17 mouse cellular contexts compared by ENCODE assay signal in the genomic region with DNA sequence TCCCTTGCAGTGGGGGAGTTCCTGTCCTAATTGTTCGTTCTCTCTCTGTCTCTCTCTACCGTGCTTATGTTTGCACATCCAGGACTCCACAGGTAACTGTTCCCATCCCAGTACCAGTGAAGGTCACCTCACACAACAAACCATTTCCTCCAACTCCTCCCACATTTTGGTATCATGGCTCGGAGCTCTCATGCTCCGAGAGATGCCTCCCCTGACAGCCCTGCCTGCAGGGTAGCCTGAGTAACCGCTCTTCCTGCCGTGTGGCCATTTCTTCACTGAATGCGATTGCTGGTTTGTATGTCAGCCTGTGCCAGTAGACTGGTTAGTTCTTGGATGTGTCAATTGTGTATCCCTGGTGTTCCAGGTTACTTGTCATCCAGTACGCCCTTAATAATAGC. TPM values are rescaled to one million over a fixed set of nuclear protein-coding genes. Genes with fewer than 3 reads are reported as not detected.
A peak's percentile ranks its signal among the peaks of the same experiment; 100 is the strongest.
DNase-seq lines count a peak whose midpoint lies in the region; ATAC-seq lines count a peak whose summit lies in the region.
"Had no signal": no experiment of that assay in that cellular context is flagged by ENCODE, and none has a peak within 500 bp of the region (broad histone marks: within the 10 kb centered on the region; RNA-seq: fewer than 3 reads in every experiment).

No protein-coding gene starts in this region.

- H3K4me3 ChIP-seq in embryonic facial prominence, embryonic 13.5 days: no peak overlapping the region
- no peak overlapping the region for H3K4me3 ChIP-seq in embryonic facial prominence, embryonic 10.5 days
- no peak overlapping the region for H3K4me3 ChIP-seq in hindbrain, embryonic 16.5 days (ENCODE audit: low read length)
- H3K4me3 ChIP-seq in hindbrain, embryonic 11.5 days (ENCODE audit: low read depth, low read length): no peak overlapping the region
- H3K4me3 ChIP-seq in embryonic facial prominence, embryonic 14.5 days (ENCODE audit: low read depth, low read length): no peak overlapping the region
- H3K4me3 ChIP-seq: neural tube, embryonic 12.5 days had no signal

- no peak for DNase-seq in embryonic facial prominence, embryonic 10.5 days (ENCODE audit: low spot score)
- DNase-seq in hindbrain, embryonic 11.5 days (ENCODE audit: low spot score): no peak
- peak; percentile 69 for DNase-seq in 416B (ENCODE audit: low read depth)
- no peak for DNase-seq in embryonic facial prominence, embryonic 14.5 days (ENCODE audit: low spot score)
- no peak for DNase-seq in adrenal gland, postnatal 4 days (ENCODE audit: low spot score in 2 of 2)
- DNase-seq in urinary bladder, postnatal 10 days (ENCODE audit: low spot score): no peak
- DNase-seq: kidney, postnatal 25 days; layer of hippocampus, adult 9-11 months; liver; thymus, postnatal 14 days had no signal

- no peaks in the 10 kb centered on the region for H3K9me3 ChIP-seq in embryonic facial prominence, embryonic 13.5 days
- no peaks in the 10 kb centered on the region for H3K9me3 ChIP-seq in embryonic facial prominence, embryonic 10.5 days
- no peaks in the 10 kb centered on the region for H3K9me3 ChIP-seq in hindbrain, embryonic 16.5 days (ENCODE audit: control insufficient read depth, low read length)
- H3K9me3 ChIP-seq in hindbrain, embryonic 11.5 days (ENCODE audit: control insufficient read depth, low read length): no peaks in the 10 kb centered on the region
- no peaks in the 10 kb centered on the region for H3K9me3 ChIP-seq in embryonic facial prominence, embryonic 14.5 days (ENCODE audit: control insufficient read depth, low read length)
- H3K9me3 ChIP-seq: neural tube, embryonic 12.5 days had no signal

- H3K27me3 ChIP-seq in embryonic facial prominence, embryonic 13.5 days: no peaks in the 10 kb centered on the region
- H3K27me3 ChIP-seq in embryonic facial prominence, embryonic 10.5 days (replicated peaks; ENCODE audit: low read depth, poor library complexity, severe bottlenecking): peaks cover 31% of the 10 kb centered on the region
- no peaks in the 10 kb centered on the region for H3K27me3 ChIP-seq in hindbrain, embryonic 16.5 days (replicated peaks; ENCODE audit: control insufficient read depth, insufficient read depth, low read length)
- H3K27me3 ChIP-seq in hindbrain, embryonic 11.5 days (ENCODE audit: control insufficient read depth, insufficient read depth, low read length): no peaks in the 10 kb centered on the region
- no peaks in the 10 kb centered on the region for H3K27me3 ChIP-seq in embryonic facial prominence, embryonic 14.5 days (replicated peaks; ENCODE audit: control insufficient read depth, insufficient read depth, low read length)
- H3K27me3 ChIP-seq: neural tube, embryonic 12.5 days had no signal

- H3K36me3 ChIP-seq in embryonic facial prominence, embryonic 13.5 days: peaks cover 15% of the 10 kb centered on the region
- H3K36me3 ChIP-seq in embryonic facial prominence, embryonic 10.5 days (replicated peaks): peaks cover 19% of the 10 kb centered on the region
- H3K36me3 ChIP-seq in hindbrain, embryonic 16.5 days (ENCODE audit: control insufficient read depth, insufficient read depth, low read length): no peaks in the 10 kb centered on the region
- H3K36me3 ChIP-seq in hindbrain, embryonic 11.5 days (ENCODE audit: control insufficient read depth, insufficient read depth, low read length): no peaks in the 10 kb centered on the region
- H3K36me3 ChIP-seq in embryonic facial prominence, embryonic 14.5 days (ENCODE audit: control insufficient read depth, insufficient read depth, low read length): peaks cover 18% of the 10 kb centered on the region

- H3K4me2 ChIP-seq in embryonic facial prominence, embryonic 13.5 days: peak overlapping the region; percentile 26
- no peak overlapping the region for H3K4me2 ChIP-seq in hindbrain, embryonic 16.5 days (ENCODE audit: low read length)
- H3K4me2 ChIP-seq in hindbrain, embryonic 11.5 days (replicated peaks; ENCODE audit: low read depth, low read length): no peak overlapping the region
- H3K4me2 ChIP-seq in embryonic facial prominence, embryonic 14.5 days (ENCODE audit: low read depth, low read length): no peak overlapping the region
- H3K4me2 ChIP-seq: neural tube, embryonic 12.5 days had no signal

- H3K27ac ChIP-seq in embryonic facial prominence, embryonic 13.5 days: peak overlapping the region; percentile 73
- no peak overlapping the region for H3K27ac ChIP-seq in embryonic facial prominence, embryonic 10.5 days (replicated peaks)
- no peak overlapping the region for H3K27ac ChIP-seq in hindbrain, embryonic 16.5 days (ENCODE audit: low read depth, low read length)
- H3K27ac ChIP-seq in hindbrain, embryonic 11.5 days (ENCODE audit: low read depth, low read length): no peak overlapping the region
- H3K27ac ChIP-seq in embryonic facial prominence, embryonic 14.5 days (replicated peaks; ENCODE audit: low read depth, low read length): peak overlapping the region; percentile 68; the same call in 1 of the 2 replicates
- H3K27ac ChIP-seq: neural tube, embryonic 12.5 days had no signal

- H3K9ac ChIP-seq in embryonic facial prominence, embryonic 13.5 days: 0 out of 2 replicates have a peak overlapping the region, but pooled peaks have one; percentile 49
- no peak overlapping the region for H3K9ac ChIP-seq in hindbrain, embryonic 16.5 days (ENCODE audit: low read depth, low read length)
- no peak overlapping the region for H3K9ac ChIP-seq in hindbrain, embryonic 11.5 days (ENCODE audit: low read depth, low read length)
- H3K9ac ChIP-seq in embryonic facial prominence, embryonic 14.5 days (ENCODE audit: low read depth, low read length): no peak overlapping the region
- H3K9ac ChIP-seq: neural tube, embryonic 12.5 days had no signal

- no peak for ATAC-seq in embryonic facial prominence, embryonic 13.5 days (ENCODE audit: insufficient number of reproducible peaks, insufficient read depth, low FRiP score, low TSS enrichment, low read depth)
- ATAC-seq in hindbrain, embryonic 16.5 days: 0 out of 2 replicates have a peak, but pooled peaks have one; percentile 28
- no peak for ATAC-seq in hindbrain, embryonic 11.5 days (ENCODE audit: low FRiP score)
- no peak for ATAC-seq in embryonic facial prominence, embryonic 14.5 days (ENCODE audit: low read depth)

- 56% methylated on average over 8 of the region's 8 CpGs for WGBS in embryonic facial prominence, embryonic 13.5 days
- WGBS in embryonic facial prominence, embryonic 10.5 days: 67% methylated on average over 8 of the region's 8 CpGs
- WGBS in hindbrain, embryonic 16.5 days: 70% methylated on average over 8 of the region's 8 CpGs
- WGBS in hindbrain, embryonic 11.5 days: 80% methylated on average over 8 of the region's 8 CpGs
- 63% methylated on average over 8 of the region's 8 CpGs for WGBS in embryonic facial prominence, embryonic 14.5 days

- H3K4me1 ChIP-seq in embryonic facial prominence, embryonic 13.5 days: peaks cover 54% of the 10 kb centered on the region
- H3K4me1 ChIP-seq in embryonic facial prominence, embryonic 10.5 days: peaks cover 52% of the 10 kb centered on the region
- H3K4me1 ChIP-seq in hindbrain, embryonic 16.5 days (ENCODE audit: control insufficient read depth, insufficient read depth, low read depth, low read length): peaks cover 22% of the 10 kb centered on the region
- H3K4me1 ChIP-seq in hindbrain, embryonic 11.5 days (replicated peaks; ENCODE audit: control insufficient read depth, insufficient read depth, low read length): 0 out of 2 replicates have a peak, but pooled peaks cover 5% of the 10 kb centered on the region
- H3K4me1 ChIP-seq in embryonic facial prominence, embryonic 14.5 days (ENCODE audit: control insufficient read depth, insufficient read depth, low read length): peaks cover 28% of the 10 kb centered on the region

RNA-seq across cellular contexts. Expression of a gene that starts 5.7 kb away (rescaled TPM):
- 78.0 and 85.6 TPM in 2 replicates for polyA plus RNA-seq in embryonic facial prominence, embryonic 13.5 days (2015; fragmentation: Nextera tagmentation; extraction: Ambion mirVana)
- polyA plus RNA-seq in embryonic facial prominence, embryonic 10.5 days (2016; fragmentation: Nextera tagmentation; extraction: Ambion mirVana): 29.0 and 32.2 TPM in 2 replicates
- 43.1 and 49.5 TPM in 2 replicates for polyA plus RNA-seq in hindbrain, embryonic 16.5 days (2015; fragmentation: Nextera tagmentation; extraction: Ambion mirVana)
- 18.2 and 18.6 TPM in 2 replicates for polyA plus RNA-seq in hindbrain, embryonic 11.5 days (2014; fragmentation: Nextera tagmentation; extraction: Ambion mirVana)
- 80.1 and 90.4 TPM in 2 replicates for polyA plus RNA-seq in embryonic facial prominence, embryonic 14.5 days (2014; fragmentation: Nextera tagmentation; extraction: Ambion mirVana)
- 10 to 100 TPM; 25.1 to 33.6 TPM for total RNA-seq in adrenal gland, postnatal 4 days (2021)
- total RNA-seq: hematopoietic stem cell, adult 5-6 weeks had no signal

RNA-seq across cellular contexts. Expression of a gene that starts 7.7 kb away (rescaled TPM):
- polyA plus RNA-seq in embryonic facial prominence, embryonic 13.5 days (2015; fragmentation: Nextera tagmentation; extraction: Ambion mirVana): 28.9 and 33.8 TPM in 2 replicates
- polyA plus RNA-seq in embryonic facial prominence, embryonic 10.5 days (2016; fragmentation: Nextera tagmentation; extraction: Ambion mirVana): 5.5 and 7.9 TPM in 2 replicates
- polyA plus RNA-seq in hindbrain, embryonic 16.5 days (2015; fragmentation: Nextera tagmentation; extraction: Ambion mirVana): 1.1 and 19.6 TPM in 2 replicates
- polyA plus RNA-seq in hindbrain, embryonic 11.5 days (2014; fragmentation: Nextera tagmentation; extraction: Ambion mirVana): 6.0 and 11.3 TPM in 2 replicates
- polyA plus RNA-seq in embryonic facial prominence, embryonic 14.5 days (2014; fragmentation: Nextera tagmentation; extraction: Ambion mirVana): 637 and 738 TPM in 2 replicates
- total RNA-seq in adrenal gland, postnatal 4 days (2021): 10 to 100 TPM in 1 of 2 experiments, 1 to 10 TPM in 1; 4.4 to 13.1 TPM
- total RNA-seq: adrenal gland, postnatal 25 days; hematopoietic stem cell, adult 5-6 weeks; midbrain, postnatal 0 days had no signal
- polyA plus RNA-seq: macrophage had no signal

RNA-seq across cellular contexts. Expression of a gene that starts 46.8 kb away (rescaled TPM):
- 13.2 and 13.6 TPM in 2 replicates for polyA plus RNA-seq in embryonic facial prominence, embryonic 13.5 days (2015; fragmentation: Nextera tagmentation; extraction: Ambion mirVana)
- 7.5 TPM in 2 replicates for polyA plus RNA-seq in embryonic facial prominence, embryonic 10.5 days (2016; fragmentation: Nextera tagmentation; extraction: Ambion mirVana)
- 0.47 and 0.93 TPM in 2 replicates for polyA plus RNA-seq in hindbrain, embryonic 16.5 days (2015; fragmentation: Nextera tagmentation; extraction: Ambion mirVana)
- polyA plus RNA-seq in hindbrain, embryonic 11.5 days (2014; fragmentation: Nextera tagmentation; extraction: Ambion mirVana): 0.96 and 1.3 TPM in 2 replicates
- polyA plus RNA-seq in embryonic facial prominence, embryonic 14.5 days (2014; fragmentation: Nextera tagmentation; extraction: Ambion mirVana): 16.6 and 21.7 TPM in 2 replicates
- total RNA-seq in adrenal gland, postnatal 4 days (2021): 1 to 10 TPM in 1 of 2 experiments, under 1 TPM in 1; 0.25 to 5.5 TPM
- total RNA-seq: adrenal gland, postnatal 25 days; hematopoietic stem cell, adult 5-6 weeks had no signal

RNA-seq across cellular contexts. Expression of a gene that starts 51.7 kb away (rescaled TPM):
- polyA plus RNA-seq in embryonic facial prominence, embryonic 13.5 days (2015; fragmentation: Nextera tagmentation; extraction: Ambion mirVana): 77.0 and 79.3 TPM in 2 replicates
- 47.4 and 51.9 TPM in 2 replicates for polyA plus RNA-seq in embryonic facial prominence, embryonic 10.5 days (2016; fragmentation: Nextera tagmentation; extraction: Ambion mirVana)
- polyA plus RNA-seq in hindbrain, embryonic 16.5 days (2015; fragmentation: Nextera tagmentation; extraction: Ambion mirVana): 20.6 and 23.7 TPM in 2 replicates
- polyA plus RNA-seq in hindbrain, embryonic 11.5 days (2014; fragmentation: Nextera tagmentation; extraction: Ambion mirVana): 42.2 and 42.8 TPM in 2 replicates
- polyA plus RNA-seq in embryonic facial prominence, embryonic 14.5 days (2014; fragmentation: Nextera tagmentation; extraction: Ambion mirVana): 112 and 119 TPM in 2 replicates
- total RNA-seq in adrenal gland, postnatal 4 days (2021): 100 to 1,000 TPM in 1 of 2 experiments, 10 to 100 TPM in 1; 98.5 to 108 TPM

Comparison
In these comparisons a context has a peak if more than half of its experiments do, and no peak if none do; other contexts are left out.
1. H3K27ac ChIP-seq: peak in embryonic facial prominence, embryonic 13.5 days (single experiment) and embryonic facial prominence, embryonic 14.5 days (single experiment); none in embryonic facial prominence, embryonic 10.5 days (single experiment), hindbrain, embryonic 16.5 days (single experiment) and hindbrain, embryonic 11.5 days (single experiment).
2. RNA of a gene that starts 7.7 kb away (polyA plus RNA-seq): 637 to 738 TPM in embryonic facial prominence, embryonic 14.5 days; 28.9 to 33.8 TPM in embryonic facial prominence, embryonic 13.5 days, 6.0 to 11.3 TPM in hindbrain, embryonic 11.5 days, 5.5 to 7.9 TPM in embryonic facial prominence, embryonic 10.5 days and 1.1 to 19.6 TPM in hindbrain, embryonic 16.5 days; every median in the first group is over 10 times any median in the second.